Mouse (Mus musculus) MEL (cell line): ENCODE data around the gene Zfp950. TPM values are rescaled to one million over a fixed set of nuclear protein-coding genes. Genes with fewer than 3 reads are reported as not detected.

Experiments used
- DNase-seq: peaks from one replicate; pipeline ENCODE4 v3.0.0; 2011; ENCODE audit warnings: low read depth, low spot score
- H3K27ac ChIP-seq: 2 replicates; pipeline ENCODE4 v1.5.1; 2012; ENCODE audit warnings: low read depth, mild to moderate bottlenecking, control low read depth, low read length, moderate library complexity; ENCODE audit not compliant: control insufficient read depth
- H3K27me3 ChIP-seq, 2 experiments: fragments of 150-350 bp in 1 of 2; sonication (generic) in 1 of 2; 2 replicates each; pipeline ENCODE4 v1.6.1; 2012; ENCODE audit warnings: low read length in 2 of 2, mild to moderate bottlenecking in 2 of 2, improper control_type of control experiment in 1 of 2, moderate library complexity in 1 of 2; ENCODE audit not compliant: insufficient read depth in 2 of 2, control insufficient read depth in 1 of 2
- H3K36me3 ChIP-seq, 2 experiments: 2 replicates each; pipeline ENCODE4 v1.6.1; 2012 to 2014; ENCODE audit warnings: low read length in 2 of 2, improper control_type of control experiment in 1 of 2, inconsistent platforms in 1 of 2, mild to moderate bottlenecking in 1 of 2; ENCODE audit not compliant: insufficient read depth in 2 of 2, control insufficient read depth in 1 of 2
- H3K4me1 ChIP-seq, 2 experiments: fragments of 150-350 bp in 1 of 2; sonication (generic) in 1 of 2; 2 replicates each; pipeline ENCODE4 v1.6.1; 2012; ENCODE audit warnings: low read length in 2 of 2, improper control_type of control experiment in 1 of 2, mild to moderate bottlenecking in 1 of 2; ENCODE audit not compliant: insufficient read depth in 2 of 2, control insufficient read depth in 1 of 2
- H3K4me3 ChIP-seq, 2 experiments: fragments of 150-350 bp in 1 of 2; sonication (generic) in 1 of 2; 2 replicates each; pipeline ENCODE4 v1.5.1; 2012; ENCODE audit warnings: low read depth in 2 of 2, low read length in 2 of 2, mild to moderate bottlenecking in 2 of 2, moderate library complexity in 2 of 2, control low read depth in 1 of 2, improper control_type of control experiment in 1 of 2; ENCODE audit not compliant: control insufficient read depth in 1 of 2, insufficient read depth in 1 of 2
- H3K79me2 ChIP-seq: 2 replicates; pipeline ENCODE4 v1.6.1; 2012; ENCODE audit warnings: mild to moderate bottlenecking, low read length, moderate library complexity; ENCODE audit not compliant: control insufficient read depth, poor library complexity, insufficient read depth
- H3K9ac ChIP-seq: 2 replicates; pipeline ENCODE4 v1.6.1; 2012; ENCODE audit warnings: low read depth, mild to moderate bottlenecking, control low read depth, low read length, moderate library complexity; ENCODE audit not compliant: control insufficient read depth, poor library complexity, severe bottlenecking
- H3K9me3 ChIP-seq: fragments of 150-350 bp; sonication (generic); replicated peaks from 2 replicates; pipeline ENCODE4 v1.6.1; 2012; ENCODE audit warnings: mild to moderate bottlenecking, low read length, improper control_type of control experiment, moderate library complexity; ENCODE audit not compliant: insufficient read depth
- CHD1 ChIP-seq: IDR thresholded peaks from 2 replicates; pipeline ENCODE4 v1.6.1; 2012; ENCODE audit warnings: low read depth, mild to moderate bottlenecking, inconsistent platforms, low read length, improper control_type of control experiment
- ELF1 ChIP-seq: IDR thresholded peaks from 2 replicates; pipeline ENCODE4 v1.6.1; 2014; ENCODE audit warnings: low read depth, mild to moderate bottlenecking, inconsistent platforms, low read length, improper control_type of control experiment, moderate library complexity
- GABPA ChIP-seq: IDR thresholded peaks from 2 replicates; pipeline ENCODE4 v1.6.1; 2012; ENCODE audit warnings: low read depth, mild to moderate bottlenecking, inconsistent platforms, low read length, improper control_type of control experiment, moderate library complexity
- GATA1 ChIP-seq: IDR thresholded peaks from 2 replicates; pipeline ENCODE4 v1.6.1; 2011; ENCODE audit warnings: low read depth, low read length, improper control_type of control experiment
- MAFK ChIP-seq: IDR thresholded peaks from 2 replicates; pipeline ENCODE4 v1.6.1; 2011; ENCODE audit warnings: low read depth, mild to moderate bottlenecking, low read length, improper control_type of control experiment, borderline replicate concordance
- MAX ChIP-seq: IDR thresholded peaks from 2 replicates; pipeline ENCODE4 v1.6.1; 2011; ENCODE audit warnings: low read length, improper control_type of control experiment
- MAZ ChIP-seq: IDR thresholded peaks from 2 replicates; pipeline ENCODE4 v1.6.1; 2012; ENCODE audit warnings: low read depth, mild to moderate bottlenecking, inconsistent platforms, low read length, improper control_type of control experiment
- MXI1 ChIP-seq: IDR thresholded peaks from 2 replicates; pipeline ENCODE4 v1.6.1; 2011; ENCODE audit warnings: mild to moderate bottlenecking, low read depth, low read length, improper control_type of control experiment
- POLR2A ChIP-seq, 2 experiments: IDR thresholded peaks; 2 replicates each; pipeline ENCODE4 v1.6.1; 2011 to 2012; ENCODE audit warnings: low read length in 2 of 2, mild to moderate bottlenecking in 2 of 2, control low read depth in 1 of 2, improper control_type of control experiment in 1 of 2, low read depth in 1 of 2, moderate library complexity in 1 of 2; ENCODE audit not compliant: control insufficient read depth in 1 of 2, insufficient read depth in 1 of 2, poor library complexity in 1 of 2
- POLR2AphosphoS5 ChIP-seq: IDR thresholded peaks from 2 replicates; pipeline ENCODE4 v1.6.1; 2012; ENCODE audit warnings: low read depth, borderline replicate concordance, mild to moderate bottlenecking, inconsistent platforms, low read length, moderate library complexity, mixed read lengths
- RAD21 ChIP-seq: IDR thresholded peaks from 2 replicates; pipeline ENCODE4 v1.6.1; 2011; ENCODE audit warnings: mild to moderate bottlenecking, low read depth, low read length, improper control_type of control experiment
- TAL1 ChIP-seq: IDR thresholded peaks from 2 replicates; pipeline ENCODE4 v1.6.1; 2012; ENCODE audit warnings: mild to moderate bottlenecking, inconsistent platforms, low read length, moderate library complexity, mixed read lengths
- TCF12 ChIP-seq: IDR thresholded peaks from 2 replicates; pipeline ENCODE4 v1.6.1; 2014; ENCODE audit warnings: low read depth, mild to moderate bottlenecking, inconsistent platforms, low read length, improper control_type of control experiment, moderate library complexity
- UBTF ChIP-seq: IDR thresholded peaks from 2 replicates; pipeline ENCODE4 v1.6.1; 2012; ENCODE audit warnings: low read depth, mild to moderate bottlenecking, inconsistent platforms, low read length, improper control_type of control experiment, moderate library complexity, borderline replicate concordance; ENCODE audit not compliant: insufficient read depth
- USF1 ChIP-seq: IDR thresholded peaks from 2 replicates; pipeline ENCODE4 v1.6.1; 2014; ENCODE audit warnings: low read depth, mild to moderate bottlenecking, inconsistent platforms, low read length, improper control_type of control experiment, moderate library complexity
- USF2 ChIP-seq, 2 experiments: IDR thresholded peaks; 2 replicates each; pipeline ENCODE4 v1.6.1; 2011 to 2012; ENCODE audit warnings: improper control_type of control experiment in 2 of 2, low read length in 2 of 2, borderline replicate concordance in 1 of 2, inconsistent platforms in 1 of 2, low read depth in 1 of 2, mild to moderate bottlenecking in 1 of 2; ENCODE audit not compliant: insufficient read depth in 1 of 2
- ZC3H11A ChIP-seq: IDR thresholded peaks from 2 replicates; pipeline ENCODE4 v1.6.1; 2012; ENCODE audit warnings: low read depth, mild to moderate bottlenecking, inconsistent platforms, low read length, improper control_type of control experiment
- ZMIZ1 ChIP-seq: IDR thresholded peaks from 2 replicates; pipeline ENCODE4 v1.6.1; 2012; ENCODE audit warnings: low read depth, mild to moderate bottlenecking, inconsistent platforms, low read length, improper control_type of control experiment, moderate library complexity
- polyA plus RNA-seq, 2 experiments: library from polyadenylated mRNA; stranded (reverse) in 1 of 2; unstranded in 1 of 2; fragments of >175 nt in 1 of 2; fragments of >200 nt in 1 of 2; gene quantifications; 2 replicates each; pipeline versions ENCODE4 v1.2.1 to v1.2.4; 2012; ENCODE audit warnings: low replicate concordance in 2 of 2, low read depth in 1 of 2; ENCODE audit not compliant: insufficient read length in 2 of 2, insufficient read depth in 1 of 2, missing spikeins in 1 of 2
- total RNA-seq: library from RNA; depleted of rRNA; stranded (reverse); fragments of 300-350 nt; gene quantifications from 2 replicates; pipeline ENCODE4 v1.2.3, GENCODE M21; 2012

Gene Zfp950
- total and polyA plus RNA-seq, 3 experiments, result 5.4 to 113 (median 12.1) TPM

DNA sequence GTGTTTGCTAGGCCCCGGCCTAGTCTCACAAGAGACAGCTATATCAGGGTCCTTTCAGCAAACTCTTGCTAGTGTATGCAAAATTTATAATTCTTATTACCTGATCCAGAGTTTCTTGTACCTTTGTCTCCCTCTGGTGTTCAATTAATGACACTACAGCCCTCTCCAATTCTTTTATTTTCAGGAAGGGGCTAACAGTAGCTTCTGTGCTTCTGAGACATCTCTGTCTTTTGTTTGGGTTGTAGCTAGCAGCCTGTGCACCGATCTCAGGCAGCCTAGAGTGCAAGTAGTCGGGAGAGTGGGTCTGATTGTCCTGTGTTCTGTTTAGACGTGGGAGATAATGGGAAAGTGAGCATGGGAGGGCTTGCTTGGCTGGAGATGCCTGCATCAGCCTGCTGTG lies 42.9 kb downstream of the Zfp950 start (continued):
- TF ChIP-seq GABPA (0 out of 2 replicates have a peak, but pooled peaks have one; percentile 53), MAFK (no peak)

DNA sequence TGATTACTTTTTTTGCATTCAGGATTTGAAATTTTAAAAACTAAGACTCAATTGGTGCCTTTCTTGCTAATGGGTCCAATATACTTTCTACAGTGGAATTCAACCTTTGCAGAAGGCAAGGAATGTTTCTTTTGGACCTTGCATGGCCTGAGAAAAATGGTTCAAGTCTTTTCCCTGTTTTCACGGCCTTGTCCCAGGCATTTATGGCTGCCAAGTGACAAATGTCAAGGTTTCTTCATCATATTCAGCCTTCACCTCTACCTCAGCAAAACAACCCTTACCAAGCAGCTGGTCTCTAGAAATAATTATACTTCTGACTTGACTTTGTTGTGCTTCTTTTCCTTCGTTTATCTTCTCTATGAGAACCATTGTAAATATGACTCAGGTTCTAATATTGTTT lies 43.9 kb downstream of the Zfp950 start:
- Histone ChIP-seq H3K9me3 (no peaks in the 10 kb centered on the region), H3K27ac (no peak overlapping the region), H3K4me1 (peaks cover 0 to 7% of the 10 kb centered on the region in 2 experiments; a peak in 2 of 4 replicates)
- no peak for DNase-seq
- TF ChIP-seq ZC3H11A (no peak), CHD1 (no peak), GATA1 (no peak), ELF1 (no peak), USF2 (IDR thresholded peaks at IDR 0.05; ENCODE audit: borderline replicate concordance in 1 of 2, insufficient read depth in 1 of 2, low read depth in 1 of 2, low read length in 2 of 2) (no peak), MAX (no peak), POLR2A (IDR thresholded peaks at IDR 0.05; ENCODE audit: control insufficient read depth in 1 of 2, insufficient read depth in 1 of 2, low read depth in 1 of 2, low read length in 2 of 2, poor library complexity in 1 of 2) (no peak), POLR2AphosphoS5 (no peak), TCF12 (no peak), ZMIZ1 (no peak), RAD21 (no peak), USF1 (no peak), TAL1 (no peak), UBTF (no peak), MXI1 (no peak)
- TF ChIP-seq, all 39 proteins: peak for 0
- Histone ChIP-seq H3K4me3 (no peak overlapping the region), H3K27me3 (no peaks in the 10 kb centered on the region), H3K79me2 (no peaks in the 10 kb centered on the region), H3K9ac (no peak overlapping the region), H3K36me3 (peaks cover 0 to 3% of the 10 kb centered on the region in 2 experiments; a peak in 1 of 4 replicates)

DNA sequence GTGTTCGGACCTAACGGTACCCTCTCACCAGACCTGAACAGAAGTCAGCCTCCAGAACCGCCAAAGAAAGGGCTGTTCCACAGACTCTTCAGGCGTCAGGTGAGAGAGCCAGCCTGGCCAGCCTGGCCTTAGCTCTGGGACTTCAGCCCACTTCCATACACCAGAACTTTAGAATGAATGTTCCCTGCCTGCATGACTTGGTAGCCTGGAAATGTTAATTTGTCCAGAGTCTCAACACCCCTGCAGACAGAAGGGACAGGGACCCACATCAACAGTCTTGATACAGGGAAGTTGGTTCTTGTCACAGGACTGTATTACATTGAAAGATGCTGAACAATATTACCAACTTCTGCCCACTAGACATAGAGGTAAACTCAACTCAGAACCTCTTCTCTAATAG lies 50.1 kb downstream of the Zfp950 start:
- Histone ChIP-seq H3K27me3 (no peaks in the 10 kb centered on the region), H3K4me1 (peaks cover 3 to 7% of the 10 kb centered on the region in 2 experiments), H3K36me3 (peaks cover 0 to 5% of the 10 kb centered on the region in 2 experiments; a peak in 2 of 4 replicates), H3K9me3 (no peaks in the 10 kb centered on the region), H3K4me3 (no peak overlapping the region), H3K9ac (no peak overlapping the region), H3K79me2 (no peaks in the 10 kb centered on the region), H3K27ac (no peak overlapping the region)
- no peak for DNase-seq
- TF ChIP-seq MAZ (no peak), TAL1 (no peak)
